Mouse (Mus musculus) lung, postnatal 4 days (tissue): ENCODE data around the gene Polr2b.

ENCODE experiments used
- DNase-seq, 2 experiments: peaks; one replicate each; pipeline ENCODE4 v3.0.0; 2021

The Polr2b gene

GRCm38 (mm10) chr5:77390272-77390671, 80.3 kb downstream of the Polr2b start:
- DNase-seq: no peak

GRCm38 (mm10) chr5:77393094-77393619, 83.2 kb downstream of the Polr2b start:
- no peak for DNase-seq

- DNase-seq: no peak
These were observed 84.2 kb downstream of the Polr2b start for GRCm38 (mm10) chr5:77393990-77394618.

- DNase-seq: peak; percentile 65 to 84
These were observed 88.5 kb downstream of the Polr2b start for GRCm38 (mm10) chr5:77398285-77399057.
